Mouse (Mus musculus): ENCODE data around the gene Use1.

Use1 gene

GRCm38 (mm10) chr8:71376423-71377030 is 9.9 kb downstream of the Use1 start:
- in situ Hi-C loops (cut with MboI, MseI), result no loop called here

- in situ Hi-C loops (cut with MboI, MseI), result no loop called here
Observed at GRCm38 (mm10) chr8:71379008-71379407, 12.4 kb downstream of the Use1 start.

- in situ Hi-C loops (cut with MboI, MseI), result no loop called here
Observed at GRCm38 (mm10) chr8:71379512-71380075, 12.9 kb downstream of the Use1 start.

- in situ Hi-C loops (cut with MboI, MseI), result no loop called here
Observed at GRCm38 (mm10) chr8:71380178-71381171, 13.8 kb downstream of the Use1 start.

- in situ Hi-C loops (cut with MboI, MseI), result no loop called here
Observed at GRCm38 (mm10) chr8:71381421-71381970, 14.8 kb downstream of the Use1 start, which contains the start of gene Nr2f6. Gene Nr2f6 (minus strand): TSS chr8:71381960.

DNA sequence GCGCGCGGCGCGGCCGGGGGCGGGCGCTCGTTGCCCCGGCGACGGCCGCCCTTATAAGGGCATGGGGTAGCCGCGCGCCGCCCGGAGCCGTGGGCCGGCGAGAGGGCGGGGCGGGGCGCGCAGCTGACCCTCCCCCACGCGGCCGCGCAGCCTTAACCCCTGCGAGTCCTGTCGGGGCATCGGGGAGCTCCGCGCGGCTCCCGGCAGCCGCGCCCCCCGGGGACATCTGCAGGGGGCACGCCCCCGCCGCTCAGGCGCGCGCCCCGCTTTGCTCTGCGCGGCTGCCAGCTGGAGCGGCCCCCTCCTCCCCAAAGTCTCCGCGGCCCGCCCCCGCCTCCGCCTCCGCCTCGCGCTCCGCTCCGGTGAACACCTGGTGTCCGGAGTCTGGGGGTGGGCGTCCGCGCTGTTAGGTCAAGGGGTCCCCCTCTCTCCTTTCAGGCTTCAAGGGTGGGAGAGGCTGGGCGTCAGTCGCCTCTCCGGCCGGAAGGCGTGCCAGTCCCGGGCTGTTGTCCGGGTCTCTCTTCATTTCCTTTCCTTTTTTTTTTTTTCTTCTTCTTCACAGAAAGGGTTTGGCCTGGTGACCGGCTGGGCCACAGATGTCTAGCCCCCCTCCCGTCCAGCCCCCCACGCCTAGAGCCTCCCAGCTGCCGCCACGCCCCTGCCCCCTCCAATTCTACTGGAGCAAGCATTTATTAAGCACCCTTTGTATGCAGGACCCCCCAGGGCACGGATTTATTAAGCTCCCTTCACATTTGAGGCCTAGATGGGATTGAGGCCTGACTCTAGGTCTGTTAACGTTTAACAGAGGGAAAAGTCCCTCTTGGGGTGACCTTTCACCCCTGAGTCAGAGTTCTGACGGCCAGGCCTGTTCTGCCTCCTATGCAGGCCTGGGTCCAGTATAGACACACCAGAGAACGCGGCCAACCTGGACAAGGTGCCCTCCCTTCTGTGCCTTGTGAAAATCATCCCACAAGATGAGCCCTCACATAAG is 15.6 kb downstream of the Use1 start:
- in situ Hi-C loops (cut with MboI, MseI), result no loop called here

DNA sequence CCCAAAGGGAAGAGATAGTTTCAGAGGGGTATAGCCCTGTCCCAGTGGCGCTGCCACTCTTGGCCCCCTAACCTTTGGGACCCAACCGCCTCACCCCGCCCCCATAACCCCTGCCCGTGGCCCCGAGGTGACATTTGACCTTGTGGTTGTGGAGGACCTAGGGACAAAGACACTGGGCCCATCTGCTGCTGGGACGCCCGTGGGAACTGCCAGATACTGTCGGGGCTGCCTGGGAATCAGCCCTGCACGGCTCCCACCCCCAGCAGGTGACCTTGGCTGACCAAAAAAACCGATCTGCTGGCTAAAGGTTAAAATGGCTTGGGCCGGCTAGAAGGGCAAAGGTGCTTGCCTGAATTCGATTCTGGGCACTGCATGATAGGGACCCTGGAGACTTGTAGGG is 16.7 kb downstream of the Use1 start:
- in situ Hi-C loops (cut with MboI, MseI), result no loop called here

DNA sequence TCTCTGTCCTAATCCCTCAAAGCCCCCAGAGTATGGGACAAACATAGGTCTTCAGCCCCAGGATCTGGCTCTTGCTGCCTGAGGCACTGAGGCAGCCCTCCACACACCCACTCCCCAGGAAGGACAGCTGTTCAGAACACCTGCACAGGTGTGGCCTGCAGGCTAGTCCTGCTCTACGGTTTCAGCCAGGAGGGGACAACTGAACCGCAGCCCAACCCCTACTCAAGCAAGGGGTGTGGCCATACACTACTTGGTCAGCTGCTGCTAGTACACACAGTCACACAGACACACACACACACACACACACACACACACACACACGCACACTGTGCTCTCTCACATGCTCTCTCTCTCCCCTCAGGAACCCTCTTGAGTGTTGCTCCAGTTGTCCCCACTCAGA is 17.2 kb downstream of the Use1 start:
- in situ Hi-C loops (cut with MboI, MseI), result no loop called here

GRCm38 (mm10) chr8:71385212-71385835 is 18.7 kb downstream of the Use1 start:
- in situ Hi-C loops (cut with MboI, MseI), result no loop called here

DNA sequence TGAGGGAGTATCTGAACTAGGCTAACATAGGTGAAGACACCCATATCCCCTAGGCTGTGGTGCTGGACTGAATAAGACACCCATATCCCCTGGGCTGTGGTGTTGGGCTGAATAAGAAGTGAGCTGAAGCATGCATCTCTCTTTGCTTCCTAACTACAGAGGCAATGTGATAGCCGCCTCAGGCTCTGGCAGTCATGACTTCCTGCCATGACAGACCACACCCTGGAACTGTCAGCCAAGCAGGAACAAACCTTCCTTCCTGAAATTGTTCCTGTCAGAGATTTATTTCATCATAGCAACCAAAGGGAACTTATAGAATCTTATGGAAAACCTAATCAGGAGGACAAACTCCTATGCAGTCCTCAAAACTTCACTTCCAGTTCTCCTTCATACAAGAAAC is 21.6 kb downstream of the Use1 start:
- in situ Hi-C loops (cut with MboI, MseI), result no loop called here

- in situ Hi-C loops (cut with MboI, MseI), result no loop called here
Observed at GRCm38 (mm10) chr8:71391696-71392095, 25.0 kb downstream of the Use1 start.

DNA sequence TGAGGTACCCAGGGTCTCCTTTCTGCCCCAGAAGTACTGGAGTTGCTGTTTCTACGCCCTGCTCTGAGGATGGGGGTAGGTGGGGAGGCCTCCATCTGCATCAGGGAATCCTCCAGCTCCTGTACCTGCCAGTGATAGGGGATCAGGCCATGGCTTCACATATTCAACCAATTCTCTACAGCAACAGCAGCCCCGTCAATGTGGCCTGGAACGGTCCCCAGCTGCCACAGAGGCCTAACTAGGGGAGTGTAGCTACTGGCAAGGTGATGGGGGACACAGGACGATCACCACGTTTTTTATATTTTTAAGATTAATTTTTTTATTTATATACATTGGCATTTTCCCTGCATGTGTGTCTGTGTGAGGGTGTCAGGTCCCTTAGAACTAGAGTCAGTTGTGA is 25.7 kb downstream of the Use1 start:
- in situ Hi-C loops (cut with MboI, MseI), result no loop called here

DNA sequence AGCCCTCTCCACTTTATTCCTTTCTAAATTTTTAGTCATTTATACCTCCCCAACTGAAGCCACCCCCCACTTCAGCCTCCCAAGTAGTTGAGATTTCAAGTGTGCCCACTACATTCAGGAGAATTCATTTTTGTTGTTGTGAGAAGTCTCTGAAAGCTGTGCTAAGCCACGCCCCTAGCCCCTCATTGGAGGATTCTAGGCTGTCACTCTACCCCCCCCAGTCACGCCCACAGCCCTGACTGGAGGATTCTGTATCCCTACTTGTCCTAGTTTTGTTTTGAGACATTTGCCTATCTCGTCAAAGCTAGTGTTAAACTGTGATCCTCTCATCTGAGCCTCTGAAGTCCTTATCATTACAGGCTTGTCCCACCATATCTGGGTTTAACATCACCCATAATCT is 26.2 kb downstream of the Use1 start:
- in situ Hi-C loops (cut with MboI, MseI), result no loop called here

- in situ Hi-C loops (cut with MboI, MseI), result no loop called here
Observed at GRCm38 (mm10) chr8:71394481-71394880, 27.8 kb downstream of the Use1 start.

DNA sequence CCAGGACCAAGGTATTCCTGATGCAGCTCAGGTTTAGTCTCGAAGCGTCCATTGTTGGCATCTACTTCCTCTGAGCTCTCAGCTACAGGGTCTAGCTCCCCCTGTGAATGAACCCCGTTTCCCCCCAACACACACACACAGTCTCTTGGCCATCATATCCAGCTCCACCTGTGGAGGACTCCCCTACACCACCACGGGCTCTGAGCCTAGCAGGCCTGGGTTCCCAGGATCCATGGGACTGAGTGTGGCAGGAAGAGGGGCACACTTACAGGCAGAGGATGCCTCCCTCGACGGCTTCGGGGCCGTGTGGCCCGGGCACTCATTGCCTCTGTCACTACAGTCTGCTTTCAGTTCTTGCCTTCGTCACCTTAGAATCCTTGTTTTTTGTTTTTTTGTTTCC is 28.4 kb downstream of the Use1 start:
- in situ Hi-C loops (cut with MboI, MseI), result loop anchor here (5.0 kb wide), 1 partner anchor 858 kb away; the partner anchor contains the start of gene Ell

- in situ Hi-C loops (cut with MboI, MseI), result loop anchor here (5.0 kb wide), 1 partner anchor 858 kb away; the partner anchor contains the start of gene Ell
Observed at GRCm38 (mm10) chr8:71395629-71396028, 29.0 kb downstream of the Use1 start, which contains the start of gene Ushbp1. Gene Ushbp1 (minus strand): TSS chr8:71395802.

DNA sequence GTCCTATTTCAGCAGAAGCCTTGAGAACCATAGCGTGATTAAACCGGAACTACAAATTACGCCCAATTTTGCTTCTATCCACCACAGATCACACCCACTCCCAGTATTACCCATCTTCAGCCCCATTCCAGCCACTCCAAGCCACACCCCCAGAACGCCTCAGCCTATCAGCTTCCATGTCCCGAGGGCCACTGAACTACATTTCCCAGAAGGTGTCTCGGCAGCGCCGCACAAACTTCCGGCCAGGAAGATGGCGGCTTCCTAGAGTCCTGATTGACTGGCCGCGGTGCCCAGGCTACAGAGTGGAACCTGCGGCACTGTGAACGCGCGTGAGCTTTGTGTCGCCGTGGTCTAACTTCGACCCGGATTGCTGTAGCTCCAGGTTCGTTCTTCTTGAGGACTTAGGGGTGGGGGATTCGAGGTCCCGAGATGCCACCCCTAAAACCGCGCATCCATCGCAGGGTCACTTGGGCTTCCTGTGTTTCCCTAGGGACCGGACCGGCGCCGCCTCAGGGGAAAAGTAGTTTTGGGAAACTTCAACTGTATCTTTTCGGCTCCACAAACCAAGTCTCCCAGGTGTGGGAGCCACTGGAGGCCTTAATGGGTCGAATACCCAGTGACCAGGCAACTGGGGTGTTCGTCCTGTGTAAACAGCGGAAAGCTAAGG is 30.1 kb downstream of the Use1 start, which contains the start of gene Babam1:
TSS of gene Babam1 (plus strand) at position 223 of the 667 bp plus-strand sequence.
- in situ Hi-C loops (cut with MboI, MseI), result loop anchor here (5.0 kb wide), 1 partner anchor 859 kb away; the partner anchor contains the start of gene Ell

DNA sequence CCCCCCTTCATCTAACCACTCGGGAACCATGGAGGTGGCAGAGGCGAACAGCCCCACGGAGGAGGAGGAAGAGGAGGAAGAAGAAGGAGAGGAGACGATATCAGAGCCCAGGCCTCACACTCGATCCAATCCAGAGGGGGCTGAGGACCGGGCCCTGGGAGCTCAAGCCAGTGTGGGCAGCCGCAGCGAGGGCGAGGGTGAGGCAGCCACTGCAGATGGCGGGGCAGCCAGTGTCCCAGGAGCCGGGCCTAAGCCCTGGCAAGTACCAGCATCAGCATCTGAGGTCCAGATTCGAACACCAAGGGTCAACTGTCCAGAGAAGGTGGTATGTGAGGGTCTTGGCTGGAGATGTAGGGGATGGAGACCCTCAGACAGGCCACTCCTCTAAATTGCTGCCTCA is 31.1 kb downstream of the Use1 start:
- in situ Hi-C loops (cut with MboI, MseI), result loop anchor here (5.0 kb wide), 1 partner anchor 860 kb away; the partner anchor contains the start of gene Ell

- in situ Hi-C loops (cut with MboI, MseI), result no loop called here
Observed at GRCm38 (mm10) chr8:71400826-71401225, 34.2 kb downstream of the Use1 start.

Measured in T-helper 1 cell (primary cell).